Mouse (Mus musculus): Measurements from ENCODE around the gene Kif3b.

GRCm38 (mm10) chr2:153301123-153301522, 9.9 kb downstream of the Kif3b start:
- TF ChIP-seq CTCF (IDR thresholded peaks at IDR 0.05) (no peak), POLR2A (IDR thresholded peaks at IDR 0.05; ENCODE audit: insufficient read depth, low read depth, low read length) (no peak)

Measured in heart, adult 2 months (tissue).